Mouse (Mus musculus) midbrain, embryonic 14.5 days (tissue): Measurements from ENCODE around the gene Kcnc4. TPM values are rescaled to one million over a fixed set of nuclear protein-coding genes. Genes with fewer than 3 reads are reported as not detected.

Experiments used
- ATAC-seq: fragments of 200-750 bp; cut with Nextera tagmentation; 2 replicates; pipeline ENCODE4 v1.8.0; 2017; ENCODE audit warnings: moderate number of reproducible peaks, moderate library complexity; ENCODE audit not compliant: low FRiP score, low TSS enrichment
- DNase-seq: peaks from one replicate; pipeline ENCODE4 v3.0.0-alpha.2; 2015
- H3K27ac ChIP-seq: fragments of 300-500 bp; sonication (generic); replicated peaks from 2 replicates; pipeline ENCODE4 v1.5.1; 2014; ENCODE audit warnings: mild to moderate bottlenecking, low read depth, low read length, moderate library complexity
- H3K27me3 ChIP-seq: fragments of 300-500 bp; sonication (generic); 2 replicates; pipeline ENCODE4 v1.6.1; 2014; ENCODE audit warnings: low read length, control low read depth, mixed read lengths; ENCODE audit not compliant: control insufficient read depth, insufficient read depth
- H3K36me3 ChIP-seq: fragments of 300-500 bp; sonication (generic); 2 replicates; pipeline ENCODE4 v1.6.1; 2014; ENCODE audit warnings: low read length, control low read depth; ENCODE audit not compliant: control insufficient read depth, insufficient read depth
- H3K4me1 ChIP-seq: fragments of 300-500 bp; sonication (generic); 2 replicates; pipeline ENCODE4 v1.6.1; 2014; ENCODE audit warnings: mild to moderate bottlenecking, antibody characterized with exemption, low read length, control low read depth; ENCODE audit not compliant: control insufficient read depth, insufficient read depth
- H3K4me2 ChIP-seq: fragments of 300-500 bp; sonication (generic); 2 replicates; pipeline ENCODE4 v1.6.1; 2014; ENCODE audit warnings: mild to moderate bottlenecking, low read length, moderate library complexity
- H3K4me3 ChIP-seq: fragments of 300-500 bp; sonication (generic); replicated peaks from 2 replicates; pipeline ENCODE4 v1.5.1; 2014; ENCODE audit warnings: low read depth, low read length
- H3K9ac ChIP-seq: fragments of 300-500 bp; sonication (generic); replicated peaks from 2 replicates; pipeline ENCODE4 v1.6.1; 2014; ENCODE audit warnings: mild to moderate bottlenecking, low read length, moderate library complexity
- H3K9me3 ChIP-seq: fragments of 300-500 bp; sonication (generic); 2 replicates; pipeline ENCODE4 v1.6.1; 2016; ENCODE audit warnings: low read length, control low read depth, mixed read lengths; ENCODE audit not compliant: control insufficient read depth
- WGBS: fragments of 180-500 bp; shearing (Covaris S2); extraction: QIAGEN DNeasy Blood & Tissue Kit; methylation state at CpG from one replicate; pipeline ENCODE4 v1.1.7; 2014; 5-methylcytosine and 5-hydroxymethylcytosine counted together
- polyA plus RNA-seq: library from polyadenylated mRNA; unstranded; fragments of >200 nt; fragmentation: Nextera tagmentation; extraction: Ambion mirVana; gene quantifications from 2 replicates; pipeline ENCODE4 v1.2.1, GENCODE M21; 2014

The Kcnc4 gene
- polyA plus RNA-seq, 1 experiment from 2014 or later: 6.2 TPM

- Histone ChIP-seq H3K4me1 (no peaks in the 10 kb centered on the region), H3K4me2 (no peak overlapping the region), H3K9me3 (no peaks in the 10 kb centered on the region), H3K27ac (no peak overlapping the region), H3K27me3 (no peaks in the 10 kb centered on the region), H3K9ac (no peak overlapping the region), H3K36me3 (no peaks in the 10 kb centered on the region), H3K4me3 (no peak overlapping the region)
- ATAC-seq: no peak
- WGBS: 78% methylated on average over 5 of the region's 5 CpGs
- no peak for DNase-seq
These were observed 15.5 kb downstream of the Kcnc4 start for GRCm38 (mm10) chr3:107443866-107444265.

- Histone ChIP-seq H3K9ac (no peak overlapping the region), H3K4me1 (no peaks in the 10 kb centered on the region), H3K27ac (no peak overlapping the region), H3K4me2 (no peak overlapping the region), H3K36me3 (no peaks in the 10 kb centered on the region), H3K4me3 (no peak overlapping the region), H3K27me3 (no peaks in the 10 kb centered on the region), H3K9me3 (no peaks in the 10 kb centered on the region)
- WGBS: 88% methylated on average over 11 of the region's 11 CpGs
- no peak for ATAC-seq
- DNase-seq: no peak
These were observed 17.2 kb downstream of the Kcnc4 start for GRCm38 (mm10) chr3:107442191-107442590.

GRCm38 (mm10) chr3:107441306-107441705, 18.0 kb downstream of the Kcnc4 start:
- H3K4me3 ChIP-seq: no peak overlapping the region
- no peaks in the 10 kb centered on the region for H3K4me1 ChIP-seq
- WGBS: 75% methylated on average over 8 of the region's 8 CpGs
- H3K4me2 ChIP-seq: no peak overlapping the region
- no peak overlapping the region for H3K9ac ChIP-seq
- H3K27me3 ChIP-seq: no peaks in the 10 kb centered on the region
- no peak for ATAC-seq
- no peaks in the 10 kb centered on the region for H3K9me3 ChIP-seq
- H3K27ac ChIP-seq: no peak overlapping the region
- no peaks in the 10 kb centered on the region for H3K36me3 ChIP-seq
- DNase-seq: no peak

GRCm38 (mm10) chr3:107439280-107439679, 20.1 kb downstream of the Kcnc4 start:
- no peaks in the 10 kb centered on the region for H3K9me3 ChIP-seq
- ATAC-seq: no peak
- no peaks in the 10 kb centered on the region for H3K27me3 ChIP-seq
- H3K4me3 ChIP-seq: no peak overlapping the region
- H3K4me1 ChIP-seq: no peaks in the 10 kb centered on the region
- no peak for DNase-seq
- no peak overlapping the region for H3K9ac ChIP-seq
- 93% methylated on average over 11 of the region's 11 CpGs for WGBS
- H3K27ac ChIP-seq: no peak overlapping the region
- no peaks in the 10 kb centered on the region for H3K36me3 ChIP-seq
- H3K4me2 ChIP-seq: no peak overlapping the region

DNA sequence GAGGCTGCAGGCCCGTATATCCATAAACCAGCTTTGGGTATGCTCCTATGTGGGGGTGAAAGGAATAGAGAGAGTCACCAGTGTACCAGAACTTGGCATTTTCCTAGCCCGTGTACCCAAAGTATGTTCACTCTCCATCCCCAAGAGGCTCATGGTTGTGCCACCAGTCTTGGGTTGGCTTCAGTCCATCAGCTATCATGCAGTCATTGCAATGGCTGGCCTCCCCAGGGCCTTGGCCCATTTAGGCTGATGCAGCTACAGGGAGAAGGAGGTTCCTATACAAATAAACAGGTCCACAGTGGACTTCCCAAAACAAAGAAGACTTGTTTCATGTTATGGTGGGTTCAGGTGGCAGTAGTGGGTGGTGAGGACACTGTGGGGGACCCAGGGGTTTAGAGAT, 21.7 kb downstream of the Kcnc4 start:
- Histone ChIP-seq H3K4me2 (no peak overlapping the region), H3K27me3 (no peaks in the 10 kb centered on the region), H3K4me1 (no peaks in the 10 kb centered on the region), H3K9ac (no peak overlapping the region), H3K9me3 (no peaks in the 10 kb centered on the region), H3K27ac (no peak overlapping the region), H3K4me3 (no peak overlapping the region), H3K36me3 (no peaks in the 10 kb centered on the region)
- DNase-seq (no peak), ATAC-seq (no peak)
- 88% methylated on average over 2 of the region's 2 CpGs for WGBS

DNA sequence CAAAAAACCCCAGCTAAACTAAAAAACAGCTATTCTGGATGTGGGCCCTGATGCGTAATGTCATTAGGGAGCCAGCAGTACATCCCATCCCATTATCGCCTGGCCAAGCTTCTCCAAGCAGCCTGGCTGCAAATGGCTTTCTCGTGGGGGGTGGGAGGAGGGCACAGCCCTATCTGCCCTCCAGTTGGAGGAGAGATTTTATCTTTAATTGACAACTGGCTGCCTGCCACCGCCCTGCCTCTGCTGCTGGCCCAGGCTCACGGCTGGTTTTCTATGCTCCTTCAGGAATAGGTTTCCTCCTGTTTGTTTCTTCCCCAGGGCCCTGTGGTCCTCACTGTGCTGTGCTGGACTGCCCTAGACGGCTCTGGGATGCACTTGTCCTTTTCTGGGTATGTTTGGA, 22.9 kb downstream of the Kcnc4 start:
- Histone ChIP-seq H3K4me3 (no peak overlapping the region), H3K9ac (no peak overlapping the region), H3K9me3 (no peaks in the 10 kb centered on the region), H3K4me2 (no peak overlapping the region), H3K27me3 (no peaks in the 10 kb centered on the region), H3K4me1 (0 out of 2 replicates have a peak, but pooled peaks cover 2% of the 10 kb centered on the region), H3K36me3 (no peaks in the 10 kb centered on the region), H3K27ac (no peak overlapping the region)
- ATAC-seq (no peak), DNase-seq (peak; percentile 53)
- WGBS: 55% methylated on average over 6 of the region's 6 CpGs

DNA sequence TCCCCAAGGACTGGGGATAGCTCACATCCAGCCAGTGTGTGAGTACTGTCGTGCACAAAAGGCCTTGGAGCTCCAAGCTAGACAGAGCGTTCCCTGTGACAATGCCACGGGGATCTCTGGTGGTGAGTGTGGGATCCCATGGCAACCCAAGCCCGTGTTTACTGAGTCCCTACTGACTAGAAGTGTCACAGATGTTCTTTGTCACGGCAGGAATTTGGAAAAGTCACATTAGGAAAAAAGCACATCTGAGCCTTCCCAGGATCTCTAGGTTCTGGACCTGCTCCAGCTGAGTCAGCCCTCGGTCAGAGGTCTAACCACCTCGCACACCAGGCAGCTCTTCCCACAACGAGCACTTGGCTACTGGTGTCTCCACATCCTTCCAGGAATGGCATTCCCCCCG, 25.7 kb downstream of the Kcnc4 start:
- Histone ChIP-seq H3K4me3 (no peak overlapping the region), H3K27me3 (no peaks in the 10 kb centered on the region), H3K9me3 (no peaks in the 10 kb centered on the region), H3K36me3 (no peaks in the 10 kb centered on the region), H3K4me1 (0 out of 2 replicates have a peak, but pooled peaks cover 5% of the 10 kb centered on the region), H3K9ac (no peak overlapping the region), H3K27ac (no peak overlapping the region), H3K4me2 (no peak overlapping the region)
- no peak for DNase-seq
- ATAC-seq: no peak
- 50% methylated on average over 9 of the region's 9 CpGs for WGBS

DNA sequence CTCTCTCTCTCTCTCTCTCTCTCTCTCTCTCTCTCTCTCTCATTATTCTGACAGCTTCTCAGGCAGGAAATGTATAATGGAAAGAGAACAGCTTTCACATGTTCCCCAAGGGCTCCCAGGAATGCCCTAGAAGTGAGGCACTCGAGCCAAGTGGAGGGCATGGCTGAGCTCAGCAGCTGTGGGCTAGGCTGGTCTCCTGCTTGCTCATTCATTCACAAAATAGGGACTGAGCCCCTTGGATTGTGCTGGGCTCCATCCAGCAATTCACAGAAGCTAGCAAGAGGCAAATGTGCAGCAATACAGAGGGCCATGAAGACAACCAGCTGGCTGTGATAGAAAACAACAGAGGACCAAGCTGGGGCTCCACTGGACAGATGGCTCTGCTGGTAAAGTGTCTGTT, 28.1 kb downstream of the Kcnc4 start:
- Histone ChIP-seq H3K36me3 (no peaks in the 10 kb centered on the region), H3K27me3 (no peaks in the 10 kb centered on the region), H3K4me2 (no peak overlapping the region), H3K9me3 (no peaks in the 10 kb centered on the region), H3K4me1 (0 out of 2 replicates have a peak, but pooled peaks cover 5% of the 10 kb centered on the region), H3K27ac (no peak overlapping the region), H3K9ac (no peak overlapping the region), H3K4me3 (no peak overlapping the region)
- DNase-seq (peak; percentile 72), ATAC-seq (peak; percentile 54; the same call in 1 of the 2 replicates)
- WGBS: 8% methylated on average over 1 of the region's 1 CpGs

DNA sequence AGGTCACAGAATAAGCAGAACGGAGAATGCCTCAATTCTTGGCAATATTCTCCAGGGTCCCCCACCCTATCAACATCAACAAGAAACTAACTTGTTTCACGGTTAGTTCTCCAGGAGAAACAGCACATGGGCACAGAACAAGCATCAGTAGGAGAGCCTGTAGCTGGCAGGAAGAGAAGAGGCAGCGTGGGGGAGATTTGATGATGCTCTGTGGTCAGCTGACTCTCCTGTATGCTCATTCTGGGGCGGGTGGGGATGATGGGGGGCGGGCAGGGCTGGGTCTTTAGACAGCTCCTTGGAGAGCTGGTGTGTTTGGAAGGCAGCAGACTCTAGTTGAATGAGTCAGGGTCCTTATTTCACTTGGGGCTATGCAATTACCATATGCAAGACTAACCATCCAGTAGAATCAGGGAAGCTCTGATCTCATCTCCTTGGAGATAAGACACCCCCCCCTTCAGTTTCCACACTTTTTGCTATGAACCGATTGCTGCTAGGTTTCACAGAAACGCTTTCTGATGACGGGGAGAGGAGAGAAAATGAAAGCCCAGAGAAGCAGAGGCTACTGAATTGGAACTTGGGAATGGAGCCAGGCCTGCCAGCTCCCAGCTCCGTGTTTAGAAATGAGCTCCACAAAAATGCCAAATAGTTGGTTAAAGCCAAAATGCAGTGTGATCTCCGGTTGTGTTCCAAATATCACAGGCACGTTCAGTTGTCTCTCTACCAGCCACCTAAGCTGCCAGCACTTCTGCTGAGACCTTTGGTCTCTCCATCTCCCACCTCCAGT, 34.9 kb downstream of the Kcnc4 start:
- no peak overlapping the region for H3K4me2 ChIP-seq
- WGBS: 67% methylated on average over 11 of the region's 11 CpGs

More for the DNA sequence above, 34.9 kb downstream of the Kcnc4 start:
- H3K27me3 ChIP-seq: no peaks in the 10 kb centered on the region
- no peaks in the 10 kb centered on the region for H3K36me3 ChIP-seq
- H3K27ac ChIP-seq: no peak overlapping the region
- DNase-seq: no peak
- ATAC-seq: no peak
- no peak overlapping the region for H3K9ac ChIP-seq
- no peaks in the 10 kb centered on the region for H3K9me3 ChIP-seq
- no peaks in the 10 kb centered on the region for H3K4me1 ChIP-seq
- no peak overlapping the region for H3K4me3 ChIP-seq
